ENCODE assay signal across 10 mouse cellular contexts in the genomic region with DNA sequence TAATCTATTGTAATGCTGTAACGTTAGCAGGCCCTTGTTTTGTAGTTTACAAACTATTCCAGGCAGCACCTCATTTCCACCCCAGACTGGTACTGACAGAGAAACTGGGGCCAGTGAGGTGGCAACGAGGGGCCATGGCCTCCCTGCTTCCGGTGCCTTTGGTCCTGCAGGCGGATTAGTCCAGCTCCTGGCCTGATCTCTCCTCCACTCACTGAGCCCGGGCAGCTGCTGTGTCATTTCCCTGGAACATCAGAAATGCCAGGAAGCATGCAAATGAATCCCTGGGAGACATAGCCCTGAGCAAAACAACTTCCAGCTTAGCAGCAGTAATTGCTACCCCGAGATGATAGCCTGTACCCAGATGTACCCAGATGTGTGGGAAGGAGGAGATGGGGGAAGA. TPM values are rescaled to one million over a fixed set of nuclear protein-coding genes. Genes with fewer than 3 reads are reported as not detected.
DNase-seq lines count a peak whose midpoint lies in the region; ATAC-seq and TF ChIP-seq lines count a peak whose summit lies in the region.
"Had no signal": no experiment of that assay in that cellular context is flagged by ENCODE, and none has a peak within 500 bp of the region (broad histone marks: within the 10 kb centered on the region; RNA-seq: fewer than 3 reads in every experiment).

No protein-coding gene starts in this region.

- ATAC-seq in Patski: peak; percentile 35
- ATAC-seq in forebrain, postnatal 0 days: peak; percentile 43
- 0 out of 2 replicates have a peak, but pooled peaks have one; percentile 25 for ATAC-seq in midbrain, embryonic 16.5 days
- ATAC-seq in intestine, embryonic 16.5 days: no peak

- H3K9me3 ChIP-seq in forebrain, postnatal 0 days (ENCODE audit: low read length): no peaks in the 10 kb centered on the region
- no peaks in the 10 kb centered on the region for H3K9me3 ChIP-seq in midbrain, embryonic 16.5 days (replicated peaks; ENCODE audit: control insufficient read depth, low read length, poor library complexity, severe bottlenecking)
- H3K9me3 ChIP-seq in intestine, embryonic 16.5 days (ENCODE audit: control insufficient read depth, low read length): no peaks in the 10 kb centered on the region
- H3K9me3 ChIP-seq: limb, embryonic 13.5 days had no signal

- intact Hi-C loops in gastrocnemius, adult 2 months (cut with DNase I): no loop called here

- TF ChIP-seq CTCF in gastrocnemius, adult 2 months (IDR thresholded peaks at IDR 0.05): no peak
- no peak for TF ChIP-seq CTCF in Patski (IDR thresholded peaks at IDR 0.05)
- no peak for TF ChIP-seq CTCF in forebrain, postnatal 0 days (IDR thresholded peaks at IDR 0.05; ENCODE audit: low read depth)

- DNase-seq in gastrocnemius, adult 2 months: no peak
- no peak for DNase-seq in gastrocnemius, adult 8-10 months (ENCODE audit: low spot score in 2 of 2)
- no peak for DNase-seq in Patski (ENCODE audit: low read depth, low spot score)
- no peak for DNase-seq in forebrain, postnatal 0 days
- DNase-seq in adrenal gland, postnatal 10 days: no peak
- no peak for DNase-seq in liver
- DNase-seq: kidney, adult 9 months had no signal

- no peak overlapping the region for H3K9ac ChIP-seq in forebrain, postnatal 0 days
- H3K9ac ChIP-seq in midbrain, embryonic 16.5 days (ENCODE audit: low read depth, low read length): 0 out of 2 replicates have a peak overlapping the region, but pooled peaks have one; percentile 14
- no peak overlapping the region for H3K9ac ChIP-seq in intestine, embryonic 16.5 days (ENCODE audit: low read depth, low read length)
- H3K9ac ChIP-seq: limb, embryonic 13.5 days had no signal

- in situ Hi-C loops in Patski (cut with MboI; ENCODE audit: low pct_unique_long_range_greater_than_20kb): no loop called here

- POLR2A ChIA-PET in Patski (lab: Charles Lee): interaction anchor here (1.2 kb wide), 1 partner anchor 22 kb away, joined by 4 read pairs; the partner anchor contains the start of gene Rps4x

- CTCF ChIA-PET in Patski (lab: Charles Lee): no interaction called here

- WGBS in forebrain, postnatal 0 days: 27% methylated on average over 6 of the region's 6 CpGs
- WGBS in midbrain, embryonic 16.5 days: 24% methylated on average over 6 of the region's 6 CpGs
- 36% methylated on average over 6 of the region's 6 CpGs for WGBS in intestine, embryonic 16.5 days

- H3K27me3 ChIP-seq in Patski: peaks cover 3% of the 10 kb centered on the region
- H3K27me3 ChIP-seq in forebrain, postnatal 0 days (ENCODE audit: insufficient read depth, low read length): no peaks in the 10 kb centered on the region
- H3K27me3 ChIP-seq in midbrain, embryonic 16.5 days (ENCODE audit: control insufficient read depth, insufficient read depth, low read depth, low read length): no peaks in the 10 kb centered on the region
- no peaks in the 10 kb centered on the region for H3K27me3 ChIP-seq in intestine, embryonic 16.5 days (replicated peaks; ENCODE audit: control insufficient read depth, insufficient read depth, low read length)

- no peaks in the 10 kb centered on the region for H3K36me3 ChIP-seq in forebrain, postnatal 0 days (ENCODE audit: insufficient read depth)
- H3K36me3 ChIP-seq in midbrain, embryonic 16.5 days (ENCODE audit: control insufficient read depth, insufficient read depth, low read length): no peaks in the 10 kb centered on the region
- no peaks in the 10 kb centered on the region for H3K36me3 ChIP-seq in intestine, embryonic 16.5 days (ENCODE audit: control insufficient read depth, insufficient read depth, low read length)
- H3K36me3 ChIP-seq: limb, embryonic 13.5 days had no signal

- peak overlapping the region; percentile 66 for H3K27ac ChIP-seq in gastrocnemius, adult 2 months
- H3K27ac ChIP-seq in forebrain, postnatal 0 days (ENCODE audit: low read depth, low read length): 0 out of 2 replicates have a peak overlapping the region, but pooled peaks have one; percentile 45
- peak overlapping the region; percentile 38 for H3K27ac ChIP-seq in midbrain, embryonic 16.5 days (ENCODE audit: low read length)
- no peak overlapping the region for H3K27ac ChIP-seq in intestine, embryonic 16.5 days (ENCODE audit: low read length)
- H3K27ac ChIP-seq: limb, embryonic 13.5 days had no signal

- H3K4me2 ChIP-seq in forebrain, postnatal 0 days (ENCODE audit: low read depth): no peak overlapping the region
- H3K4me2 ChIP-seq in midbrain, embryonic 16.5 days (ENCODE audit: low read length): no peak overlapping the region
- H3K4me2 ChIP-seq in intestine, embryonic 16.5 days (ENCODE audit: low read depth, low read length): no peak overlapping the region
- H3K4me2 ChIP-seq: limb, embryonic 13.5 days had no signal

- H3K4me1 ChIP-seq in forebrain, postnatal 0 days (ENCODE audit: insufficient read depth): no peaks in the 10 kb centered on the region
- H3K4me1 ChIP-seq in midbrain, embryonic 16.5 days (ENCODE audit: control insufficient read depth, insufficient read depth, low read length): peaks cover 6% of the 10 kb centered on the region; the same call in 1 of the 2 replicates
- no peaks in the 10 kb centered on the region for H3K4me1 ChIP-seq in intestine, embryonic 16.5 days (ENCODE audit: control insufficient read depth, insufficient read depth, low read length)
- H3K4me1 ChIP-seq: limb, embryonic 13.5 days had no signal

- no peak overlapping the region for H3K4me3 ChIP-seq in gastrocnemius, adult 2 months
- H3K4me3 ChIP-seq in forebrain, postnatal 0 days (ENCODE audit: low read depth, low read length): no peak overlapping the region
- H3K4me3 ChIP-seq in midbrain, embryonic 16.5 days (ENCODE audit: low read depth, low read length): no peak overlapping the region
- no peak overlapping the region for H3K4me3 ChIP-seq in intestine, embryonic 16.5 days (ENCODE audit: low read length)
- H3K4me3 ChIP-seq: limb, embryonic 13.5 days had no signal

RNA-seq across cellular contexts. Expression of gene Ercc6l, which starts 10.1 kb away (rescaled TPM):
- under 1 TPM; 0.08 TPM for total RNA-seq in gastrocnemius, adult 2 months (2021)
- under 1 TPM in 2 of 4 experiments, not detected in 2; 0.05 to 0.11 TPM for total RNA-seq in gastrocnemius, adult 8-10 months (2022)
- polyA plus RNA-seq in Patski (2021): 5.7 TPM
- 1.2 and 2.0 TPM in 2 replicates for total RNA-seq in forebrain, postnatal 0 days (2014; rRNA removed)
- 0.52 and 0.64 TPM in 2 replicates for polyA plus RNA-seq in forebrain, postnatal 0 days (2015; fragmentation: Nextera tagmentation; extraction: Ambion mirVana)
- 1.0 and 1.4 TPM in 2 replicates for polyA plus RNA-seq in midbrain, embryonic 16.5 days (2015; fragmentation: Nextera tagmentation; extraction: Ambion mirVana)
- total RNA-seq in adrenal gland, postnatal 10 days (2021): 1 to 10 TPM; 2.4 to 3.1 TPM
- 7.7 and 7.8 TPM in 2 replicates for polyA plus RNA-seq in intestine, embryonic 16.5 days (2015; fragmentation: Nextera tagmentation; extraction: Ambion mirVana)

RNA-seq across cellular contexts. Expression of gene Rps4x, which starts 22.2 kb away (rescaled TPM):
- total RNA-seq in gastrocnemius, adult 2 months (2021): 100 to 1,000 TPM; 505 to 553 TPM
- total RNA-seq in gastrocnemius, adult 8-10 months (2022): 100 to 1,000 TPM; 493 to 583 (median 542) TPM
- polyA plus RNA-seq in Patski (2021): 1,274 TPM
- 1,341 and 1,679 TPM in 2 replicates for total RNA-seq in forebrain, postnatal 0 days (2014; rRNA removed)
- polyA plus RNA-seq in forebrain, postnatal 0 days (2015; fragmentation: Nextera tagmentation; extraction: Ambion mirVana): 432 and 524 TPM in 2 replicates
- 342 TPM in 2 replicates for polyA plus RNA-seq in midbrain, embryonic 16.5 days (2015; fragmentation: Nextera tagmentation; extraction: Ambion mirVana)
- total RNA-seq in adrenal gland, postnatal 10 days (2021): 1,000 to 10,000 TPM; 1,082 to 1,181 TPM
- 634 and 696 TPM in 2 replicates for polyA plus RNA-seq in intestine, embryonic 16.5 days (2015; fragmentation: Nextera tagmentation; extraction: Ambion mirVana)

RNA-seq across cellular contexts. Expression of gene Pin4, which starts 47.7 kb away (rescaled TPM):
- total RNA-seq in gastrocnemius, adult 2 months (2021): 10 to 100 TPM; 25.0 to 40.3 TPM
- total RNA-seq in gastrocnemius, adult 8-10 months (2022): 10 to 100 TPM in 2 of 4 experiments, 1 to 10 TPM in 2; 7.1 to 29.0 (median 16.1) TPM
- polyA plus RNA-seq in Patski (2021): 76.5 TPM
- 26.6 and 27.7 TPM in 2 replicates for total RNA-seq in forebrain, postnatal 0 days (2014; rRNA removed)
- 52.6 and 76.6 TPM in 2 replicates for polyA plus RNA-seq in forebrain, postnatal 0 days (2015; fragmentation: Nextera tagmentation; extraction: Ambion mirVana)
- 44.8 and 55.2 TPM in 2 replicates for polyA plus RNA-seq in midbrain, embryonic 16.5 days (2015; fragmentation: Nextera tagmentation; extraction: Ambion mirVana)
- total RNA-seq in adrenal gland, postnatal 10 days (2021): 10 to 100 TPM; 48.1 to 51.6 TPM
- 44.1 and 49.4 TPM in 2 replicates for polyA plus RNA-seq in intestine, embryonic 16.5 days (2015; fragmentation: Nextera tagmentation; extraction: Ambion mirVana)
